Mouse (Mus musculus): ENCODE data around the gene Serpinb13. TPM values are rescaled to one million over a fixed set of nuclear protein-coding genes. Genes with fewer than 3 reads are reported as not detected.
"Not testable (repeated sequence)": the region's sequence is repeated elsewhere in the genome, so short reads cannot be mapped to it uniquely, and the experiment has no call there.

The Serpinb13 gene
- polyA plus RNA-seq, 1 experiment from 2014 or later, result not detected

GRCm38 (mm10) chr1:107000424-107000823 is 19.6 kb downstream of the Serpinb13 start:
- H3K9me3 ChIP-seq (ENCODE audit: control insufficient read depth, low read depth, low read length), result no peaks in the 10 kb centered on the region
- no peak for ATAC-seq (ENCODE audit: insufficient number of reproducible peaks, insufficient read depth, low FRiP score, low read depth)
- H3K4me1 ChIP-seq (ENCODE audit: control insufficient read depth, insufficient read depth, low read length), result no peaks in the 10 kb centered on the region
- no peak overlapping the region for H3K27ac ChIP-seq (ENCODE audit: low read length)
- no peak overlapping the region for H3K4me2 ChIP-seq (replicated peaks; ENCODE audit: low read depth, low read length)
- no peaks in the 10 kb centered on the region for H3K27me3 ChIP-seq (ENCODE audit: control insufficient read depth, insufficient read depth, low read length)
- 68% methylated on average over 13 of the region's 13 CpGs for WGBS
- H3K36me3 ChIP-seq (ENCODE audit: control insufficient read depth, insufficient read depth, low read length), result no peaks in the 10 kb centered on the region
- H3K9ac ChIP-seq (replicated peaks; ENCODE audit: low read depth, low read length), result no peak overlapping the region
- H3K4me3 ChIP-seq (ENCODE audit: low read depth, low read length), result no peak overlapping the region

- no peaks in the 10 kb centered on the region for H3K27me3 ChIP-seq (ENCODE audit: control insufficient read depth, insufficient read depth, low read length)
- 88% methylated on average over 2 of the region's 2 CpGs for WGBS
- no peak for ATAC-seq (ENCODE audit: insufficient number of reproducible peaks, insufficient read depth, low FRiP score, low read depth)
- H3K27ac ChIP-seq (ENCODE audit: low read length), result no peak overlapping the region
- H3K9me3 ChIP-seq (ENCODE audit: control insufficient read depth, low read depth, low read length), result no peaks in the 10 kb centered on the region
- H3K4me2 ChIP-seq (replicated peaks; ENCODE audit: low read depth, low read length), result no peak overlapping the region
- no peaks in the 10 kb centered on the region for H3K36me3 ChIP-seq (ENCODE audit: control insufficient read depth, insufficient read depth, low read length)
- no peak overlapping the region for H3K4me3 ChIP-seq (ENCODE audit: low read depth, low read length)
- no peaks in the 10 kb centered on the region for H3K4me1 ChIP-seq (ENCODE audit: control insufficient read depth, insufficient read depth, low read length)
- H3K9ac ChIP-seq (replicated peaks; ENCODE audit: low read depth, low read length), result no peak overlapping the region
Observed at GRCm38 (mm10) chr1:107001754-107002153, 21.0 kb downstream of the Serpinb13 start.

GRCm38 (mm10) chr1:107006316-107006715 is 25.5 kb downstream of the Serpinb13 start:
- Histone ChIP-seq H3K4me3 (ENCODE audit: low read depth, low read length) (no peak overlapping the region), H3K4me2 (replicated peaks; ENCODE audit: low read depth, low read length) (no peak overlapping the region), H3K36me3 (ENCODE audit: control insufficient read depth, insufficient read depth, low read length) (no peaks in the 10 kb centered on the region), H3K9me3 (ENCODE audit: control insufficient read depth, low read depth, low read length) (no peaks in the 10 kb centered on the region), H3K27ac (ENCODE audit: low read length) (no peak overlapping the region), H3K9ac (replicated peaks; ENCODE audit: low read depth, low read length) (no peak overlapping the region), H3K4me1 (ENCODE audit: control insufficient read depth, insufficient read depth, low read length) (no peaks in the 10 kb centered on the region), H3K27me3 (ENCODE audit: control insufficient read depth, insufficient read depth, low read length) (no peaks in the 10 kb centered on the region)
- 60% methylated on average over 3 of the region's 3 CpGs for WGBS
- ATAC-seq (ENCODE audit: insufficient number of reproducible peaks, insufficient read depth, low FRiP score, low read depth), result no peak

- 37% methylated on average over 2 of the region's 2 CpGs for WGBS
- Histone ChIP-seq H3K36me3 (ENCODE audit: control insufficient read depth, insufficient read depth, low read length) (no peaks in the 10 kb centered on the region), H3K4me2 (replicated peaks; ENCODE audit: low read depth, low read length) (no peak overlapping the region), H3K27ac (ENCODE audit: low read length) (no peak overlapping the region), H3K4me1 (ENCODE audit: control insufficient read depth, insufficient read depth, low read length) (no peaks in the 10 kb centered on the region), H3K9ac (replicated peaks; ENCODE audit: low read depth, low read length) (no peak overlapping the region), H3K9me3 (ENCODE audit: control insufficient read depth, low read depth, low read length) (no peaks in the 10 kb centered on the region), H3K27me3 (ENCODE audit: control insufficient read depth, insufficient read depth, low read length) (no peaks in the 10 kb centered on the region), H3K4me3 (ENCODE audit: low read depth, low read length) (no peak overlapping the region)
- ATAC-seq (ENCODE audit: insufficient number of reproducible peaks, insufficient read depth, low FRiP score, low read depth), result no peak
Observed at GRCm38 (mm10) chr1:107014530-107014929, 33.7 kb downstream of the Serpinb13 start.

GRCm38 (mm10) chr1:107015210-107015609 is 34.4 kb downstream of the Serpinb13 start:
- Histone ChIP-seq H3K4me3 (ENCODE audit: low read depth, low read length) (no peak overlapping the region), H3K36me3 (ENCODE audit: control insufficient read depth, insufficient read depth, low read length) (no peaks in the 10 kb centered on the region), H3K9me3 (ENCODE audit: control insufficient read depth, low read depth, low read length) (no peaks in the 10 kb centered on the region), H3K4me1 (ENCODE audit: control insufficient read depth, insufficient read depth, low read length) (no peaks in the 10 kb centered on the region), H3K4me2 (replicated peaks; ENCODE audit: low read depth, low read length) (no peak overlapping the region), H3K27ac (ENCODE audit: low read length) (no peak overlapping the region), H3K9ac (replicated peaks; ENCODE audit: low read depth, low read length) (no peak overlapping the region), H3K27me3 (ENCODE audit: control insufficient read depth, insufficient read depth, low read length) (no peaks in the 10 kb centered on the region)
- no peak for ATAC-seq (ENCODE audit: insufficient number of reproducible peaks, insufficient read depth, low FRiP score, low read depth)
- 79% methylated on average over 7 of the region's 7 CpGs for WGBS

- H3K4me1 ChIP-seq (ENCODE audit: control insufficient read depth, insufficient read depth, low read length), result no peaks in the 10 kb centered on the region
- H3K27me3 ChIP-seq (ENCODE audit: control insufficient read depth, insufficient read depth, low read length), result no peaks in the 10 kb centered on the region
- no peak overlapping the region for H3K27ac ChIP-seq (ENCODE audit: low read length)
- no peaks in the 10 kb centered on the region for H3K36me3 ChIP-seq (ENCODE audit: control insufficient read depth, insufficient read depth, low read length)
- no peak overlapping the region for H3K4me3 ChIP-seq (ENCODE audit: low read depth, low read length)
- WGBS, result 63% methylated on average over 1 of the region's 1 CpGs
- H3K9me3 ChIP-seq (ENCODE audit: control insufficient read depth, low read depth, low read length), result no peaks in the 10 kb centered on the region
- no peak overlapping the region for H3K4me2 ChIP-seq (replicated peaks; ENCODE audit: low read depth, low read length)
- no peak overlapping the region for H3K9ac ChIP-seq (replicated peaks; ENCODE audit: low read depth, low read length)
- no peak for ATAC-seq (ENCODE audit: insufficient number of reproducible peaks, insufficient read depth, low FRiP score, low read depth)
Observed at GRCm38 (mm10) chr1:107025886-107026285, 45.1 kb downstream of the Serpinb13 start.

GRCm38 (mm10) chr1:107034236-107034635 is 53.5 kb downstream of the Serpinb13 start:
- not testable (repeated sequence) for H3K4me3 ChIP-seq (ENCODE audit: low read depth, low read length); H3K36me3 ChIP-seq (ENCODE audit: control insufficient read depth, insufficient read depth, low read length); H3K27me3 ChIP-seq (ENCODE audit: control insufficient read depth, insufficient read depth, low read length); H3K9ac ChIP-seq (replicated peaks; ENCODE audit: low read depth, low read length); H3K9me3 ChIP-seq (ENCODE audit: control insufficient read depth, low read depth, low read length); H3K27ac ChIP-seq (ENCODE audit: low read length); H3K4me1 ChIP-seq (ENCODE audit: control insufficient read depth, insufficient read depth, low read length); H3K4me2 ChIP-seq (replicated peaks; ENCODE audit: low read depth, low read length); ATAC-seq (ENCODE audit: insufficient number of reproducible peaks, insufficient read depth, low FRiP score, low read depth)
- WGBS, result 85% methylated on average over 3 of the region's 3 CpGs

Other genes with a start within 250 kb of the Serpinb13 start
- 18.4 and 19.2 TPM in 2 replicates for gene Kdsr, start 221.3 kb upstream of the Serpinb13 start, polyA plus RNA-seq (2014; fragmentation: Nextera tagmentation; extraction: Ambion mirVana)
- 74.1 and 82.3 TPM in 2 replicates for gene Vps4b, start 184.3 kb upstream of the Serpinb13 start, polyA plus RNA-seq (2014; fragmentation: Nextera tagmentation; extraction: Ambion mirVana)
- gene Serpinb5, start 119.8 kb upstream of the Serpinb13 start, polyA plus RNA-seq (2014; fragmentation: Nextera tagmentation; extraction: Ambion mirVana), result 29.4 and 32.8 TPM in 2 replicates
- 0.77 and 0.87 TPM in 2 replicates for gene Serpinb12, start 46.5 kb upstream of the Serpinb13 start, polyA plus RNA-seq (2014; fragmentation: Nextera tagmentation; extraction: Ambion mirVana)
- gene Serpinb3a, start 71.3 kb downstream of the Serpinb13 start, polyA plus RNA-seq (2014; fragmentation: Nextera tagmentation; extraction: Ambion mirVana), result 0.14 and 0.25 TPM in 2 replicates
- not detected in 2 replicates for gene Serpinb3d, start 102.5 kb downstream of the Serpinb13 start, polyA plus RNA-seq (2014; fragmentation: Nextera tagmentation; extraction: Ambion mirVana)

Data from stomach, embryonic 14.5 days (tissue).